Mouse (Mus musculus): ENCODE measurements around the gene Acsl3.

DNA sequence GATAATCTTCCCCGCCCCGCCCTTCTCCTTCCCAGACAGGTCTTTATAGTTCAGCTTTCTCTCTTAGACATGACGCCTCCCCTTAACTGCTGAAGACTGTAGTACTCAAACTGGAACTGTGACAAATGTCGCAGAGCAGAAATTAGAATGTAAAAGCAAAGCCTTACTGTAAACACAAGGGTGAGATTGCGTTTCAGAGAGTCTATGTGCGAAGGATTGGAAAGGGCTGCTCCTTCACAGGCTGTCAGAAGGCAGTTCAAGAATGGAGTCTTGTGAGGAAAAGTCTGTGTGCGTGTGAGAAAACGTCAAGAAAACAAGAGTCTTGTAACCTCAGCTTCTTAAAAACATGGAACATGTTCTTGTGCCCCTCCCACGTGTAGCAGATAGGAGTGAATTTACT, 74.7 kb downstream of the Acsl3 start:
- TF ChIP-seq CTCF (IDR thresholded peaks at IDR 0.05; ENCODE audit: insufficient read depth, low read depth, low read length) (no peak), POLR2A (IDR thresholded peaks at IDR 0.05; ENCODE audit: insufficient read depth, low read depth, low read length) (no peak)
